Mouse (Mus musculus) lung, adult 2 months (tissue): ENCODE results near the gene Cep152.

Source experiments
- CTCF ChIP-seq: fragments of 200-500 bp; IDR thresholded peaks from 2 replicates; pipeline ENCODE4 v1.5.1; 2011; ENCODE audit warnings: mild to moderate bottlenecking, low read length, control low read depth; ENCODE audit not compliant: insufficient read depth
- POLR2A ChIP-seq: fragments of 200-500 bp; IDR thresholded peaks from 2 replicates; pipeline ENCODE4 v1.6.1; 2011; ENCODE audit warnings: low read depth, mild to moderate bottlenecking, control low read depth, low read length, borderline replicate concordance; ENCODE audit errors: extremely low read depth

GRCm38 (mm10) chr2:125540579-125540978, 84.3 kb downstream of the Cep152 start:
- TF ChIP-seq CTCF, result no peak
- no peak for TF ChIP-seq POLR2A
